Mouse (Mus musculus): ENCODE measurements around the gene Utp20.

Utp20 gene

DNA sequence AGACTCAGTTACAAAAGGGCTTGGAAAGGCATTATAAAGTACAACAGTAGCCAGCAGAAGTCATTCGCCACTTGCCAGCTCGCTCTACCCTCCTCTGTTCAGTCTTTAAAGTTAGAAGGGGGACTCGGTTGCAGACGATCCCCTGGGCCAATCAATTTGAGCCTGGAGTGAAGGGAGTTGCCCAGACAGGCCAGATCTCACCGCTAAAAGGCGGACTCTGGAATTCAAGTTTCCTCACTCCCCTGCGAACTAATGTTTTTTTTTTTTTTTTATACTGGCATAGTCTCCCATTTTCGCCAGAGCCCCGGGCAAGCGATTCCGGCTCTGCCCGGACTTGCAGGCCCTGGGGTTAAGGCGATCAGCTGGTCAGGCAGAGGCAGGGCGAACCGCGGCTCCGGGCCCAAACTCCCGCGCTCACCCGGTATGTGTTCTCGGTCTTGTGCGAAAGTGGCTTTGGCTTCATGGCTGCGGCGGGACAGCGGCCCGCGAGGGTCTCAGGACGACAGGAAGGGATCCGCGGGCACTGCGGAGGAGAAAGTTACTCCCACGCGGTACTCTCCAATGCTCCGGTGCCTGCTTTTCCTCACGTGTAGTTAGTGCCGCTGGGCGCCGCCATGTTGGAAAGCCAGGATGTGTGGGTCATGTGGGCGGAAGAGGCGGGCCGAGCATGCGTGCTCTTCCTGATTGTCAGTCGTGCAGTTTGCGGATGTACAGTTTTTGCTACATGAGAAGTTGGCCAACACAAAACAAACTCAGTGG is at the start of gene Utp20:
Gene Utp20 (minus strand): TSS at position 617 of the 759 bp plus-strand sequence.
- in situ Hi-C loops (cut with MboI, MseI) = loop anchor here (10.0 kb wide), 1 partner anchor 452 kb away; the partner anchor contains the start of genes Dram1 and Gnptab

GRCm38 (mm10) chr10:88874870-88875269 is 48.3 kb upstream of the Utp20 start:
- in situ Hi-C loops (cut with MboI, MseI) = no loop called here

- in situ Hi-C loops (cut with MboI, MseI) = no loop called here
Observed at GRCm38 (mm10) chr10:88866017-88866416, 39.4 kb upstream of the Utp20 start.

DNA sequence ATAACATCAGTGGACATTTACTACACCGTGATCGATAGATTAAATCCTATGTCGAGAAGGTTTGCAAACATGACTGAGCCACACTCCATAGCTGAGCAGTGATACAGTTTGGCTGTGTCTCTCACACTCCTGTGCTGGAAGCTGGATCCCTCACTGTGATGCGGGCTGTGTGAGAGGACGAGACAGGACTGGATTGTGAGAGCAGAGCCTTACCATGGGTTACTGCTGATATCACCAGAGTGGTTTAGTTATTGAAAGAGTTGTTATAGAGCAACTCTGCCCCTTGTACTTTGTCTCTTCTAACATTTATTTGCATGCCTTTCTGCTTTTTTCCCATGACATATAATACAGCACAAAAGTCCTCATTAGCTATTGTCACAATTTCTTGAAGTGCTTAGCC is 35.7 kb upstream of the Utp20 start:
- in situ Hi-C loops (cut with MboI, MseI) = no loop called here

- in situ Hi-C loops (cut with MboI, MseI) = no loop called here
Observed at GRCm38 (mm10) chr10:88861416-88861815, 34.8 kb upstream of the Utp20 start.

- in situ Hi-C loops (cut with MboI, MseI) = no loop called here
Observed at GRCm38 (mm10) chr10:88860911-88861310, 34.3 kb upstream of the Utp20 start.

DNA sequence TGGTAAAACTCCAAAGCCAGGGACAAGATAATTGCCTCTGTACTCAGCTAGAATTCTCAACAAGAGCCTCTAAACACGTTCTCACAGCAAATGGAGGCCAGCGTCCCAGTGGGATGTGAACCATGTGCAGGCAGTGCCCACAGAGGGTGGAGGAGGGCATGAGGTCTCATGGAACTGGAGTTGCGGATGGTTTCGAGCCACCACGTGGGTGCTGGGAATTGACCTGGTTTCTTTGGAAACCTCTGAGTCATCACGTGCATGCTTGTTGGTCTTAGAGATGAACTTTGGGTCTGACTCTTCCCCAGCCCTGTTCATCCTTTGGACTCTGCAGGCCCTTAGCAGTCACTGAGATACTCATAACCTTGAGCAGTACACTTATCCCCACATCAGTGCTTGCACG is 26.7 kb upstream of the Utp20 start:
- in situ Hi-C loops (cut with MboI, MseI) = no loop called here

GRCm38 (mm10) chr10:88849976-88850375 is 23.4 kb upstream of the Utp20 start:
- in situ Hi-C loops (cut with MboI, MseI) = no loop called here

- in situ Hi-C loops (cut with MboI, MseI) = no loop called here
Observed at GRCm38 (mm10) chr10:88848876-88849476, 22.4 kb upstream of the Utp20 start.

- in situ Hi-C loops (cut with MboI, MseI) = no loop called here
Observed at GRCm38 (mm10) chr10:88834227-88834626, 7.6 kb upstream of the Utp20 start.

GRCm38 (mm10) chr10:88828361-88828760 is 1.8 kb upstream of the Utp20 start:
- in situ Hi-C loops (cut with MboI, MseI) = loop anchor here (10.0 kb wide), 1 partner anchor 454 kb away; the partner anchor contains the start of genes Dram1 and Gnptab

DNA sequence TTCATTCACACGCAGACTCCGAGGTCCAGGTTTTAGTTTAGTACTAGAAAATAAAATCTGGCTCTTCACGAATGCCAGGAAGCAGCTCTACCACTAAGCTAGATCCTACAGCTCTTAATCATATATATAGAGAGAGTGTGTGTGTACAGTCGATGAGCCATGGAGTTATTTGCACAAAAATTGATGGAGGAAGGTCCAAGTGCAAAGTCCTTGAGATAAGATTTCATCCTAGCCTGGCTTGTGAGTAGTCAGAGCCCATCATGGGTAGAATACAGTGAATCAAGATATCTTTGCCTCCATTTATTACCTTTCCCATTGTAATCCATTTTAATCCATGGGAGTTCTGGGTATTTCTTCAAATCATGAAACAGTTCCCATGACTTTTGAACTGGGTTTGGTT is 992 bp upstream of the Utp20 start:
- in situ Hi-C loops (cut with MboI, MseI) = loop anchor here (10.0 kb wide), 1 partner anchor 453 kb away; the partner anchor contains the start of genes Dram1 and Gnptab

DNA sequence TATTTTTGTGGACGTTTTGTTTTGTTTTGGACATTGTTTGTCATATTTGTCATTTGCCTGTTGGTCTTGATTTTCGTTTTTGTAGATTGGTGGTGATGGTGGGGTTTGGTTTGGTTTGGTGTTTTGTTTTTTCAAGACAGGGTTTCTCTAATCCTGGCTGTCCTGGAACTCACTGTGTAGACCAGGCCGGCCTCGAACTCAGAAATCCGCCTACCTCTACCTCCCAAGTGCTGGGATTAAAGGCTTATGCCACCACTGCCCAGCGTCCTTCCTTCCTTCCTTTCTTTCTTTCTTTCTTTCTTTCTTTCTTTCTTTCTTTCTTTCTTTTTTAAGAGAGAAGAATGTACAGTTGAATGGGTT is 323 bp upstream of the Utp20 start:
- in situ Hi-C loops (cut with MboI, MseI) = loop anchor here (10.0 kb wide), 1 partner anchor 452 kb away; the partner anchor contains the start of genes Dram1 and Gnptab

DNA sequence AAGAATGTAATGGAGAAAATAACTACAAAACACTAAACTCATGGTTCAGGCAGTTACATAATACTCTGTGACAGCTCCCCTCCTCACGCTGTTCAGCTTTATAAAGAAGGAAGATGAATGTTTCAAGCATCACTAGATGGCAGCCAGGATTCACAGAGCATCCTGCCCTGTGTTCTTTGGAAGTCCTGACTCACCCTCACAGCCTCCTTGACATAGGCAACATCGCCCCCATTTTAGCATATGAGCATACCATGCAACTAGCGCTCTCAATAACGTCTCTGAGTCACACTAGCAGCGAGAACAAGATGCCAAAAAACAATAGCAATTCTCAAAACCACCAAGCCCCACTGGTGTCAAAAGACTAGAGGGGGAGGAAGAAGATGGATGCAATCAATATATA is 9.3 kb downstream of the Utp20 start:
- in situ Hi-C loops (cut with MboI, MseI) = no loop called here

GRCm38 (mm10) chr10:88815256-88815655 is 11.3 kb downstream of the Utp20 start:
- in situ Hi-C loops (cut with MboI, MseI) = no loop called here

DNA sequence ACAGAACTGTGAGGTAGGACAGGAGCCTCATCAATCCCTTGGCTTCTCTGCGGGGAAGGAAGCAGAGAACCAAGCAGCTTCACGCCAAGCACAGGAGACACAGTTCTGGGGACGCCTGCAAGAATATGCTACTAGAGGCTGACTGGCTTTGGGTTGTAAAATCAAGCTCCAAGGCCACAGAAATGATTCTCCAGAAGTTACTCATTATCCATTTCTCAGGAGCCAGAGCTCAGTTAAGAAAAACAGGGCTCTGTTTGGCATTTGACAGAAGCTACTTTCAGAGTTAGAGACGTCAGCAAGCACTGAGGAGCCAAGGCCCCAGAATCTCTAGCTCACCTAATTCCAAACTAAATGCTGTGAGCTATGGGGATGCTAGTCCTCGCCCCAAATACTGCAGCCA is 14.9 kb downstream of the Utp20 start:
- in situ Hi-C loops (cut with MboI, MseI) = no loop called here

- in situ Hi-C loops (cut with MboI, MseI) = loop anchor here (5.0 kb wide), 1 partner anchor 35 kb away; no protein-coding TSS in a partner anchor
Observed at GRCm38 (mm10) chr10:88802236-88802635, 24.4 kb downstream of the Utp20 start.

- in situ Hi-C loops (cut with MboI, MseI) = no loop called here
Observed at GRCm38 (mm10) chr10:88799381-88799780, 27.2 kb downstream of the Utp20 start.

GRCm38 (mm10) chr10:88797452-88797851 is 29.2 kb downstream of the Utp20 start:
- in situ Hi-C loops (cut with MboI, MseI) = no loop called here

DNA sequence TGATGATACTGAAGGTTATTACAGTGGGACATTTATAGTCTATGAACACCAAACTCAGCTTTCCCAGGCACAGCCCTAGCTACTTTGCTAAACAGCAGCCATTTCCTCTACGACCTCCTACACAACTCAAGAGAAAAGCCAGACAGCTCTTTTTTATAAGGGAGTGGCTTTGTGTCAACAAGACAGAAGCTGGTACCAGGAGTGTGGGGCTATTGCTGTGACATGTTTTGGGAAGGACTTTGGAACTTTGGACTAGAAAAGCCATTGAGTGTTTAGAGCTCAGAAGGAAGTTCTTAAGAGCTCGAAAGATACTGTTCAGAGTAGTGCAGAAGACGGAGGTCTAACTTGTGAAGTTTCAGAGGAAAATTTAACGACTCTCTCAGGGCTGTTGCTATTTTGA is 29.7 kb downstream of the Utp20 start:
- in situ Hi-C loops (cut with MboI, MseI) = no loop called here

GRCm38 (mm10) chr10:88795226-88795625 is 31.4 kb downstream of the Utp20 start:
- in situ Hi-C loops (cut with MboI, MseI) = no loop called here

GRCm38 (mm10) chr10:88794606-88795005 is 32.0 kb downstream of the Utp20 start:
- in situ Hi-C loops (cut with MboI, MseI) = no loop called here

DNA sequence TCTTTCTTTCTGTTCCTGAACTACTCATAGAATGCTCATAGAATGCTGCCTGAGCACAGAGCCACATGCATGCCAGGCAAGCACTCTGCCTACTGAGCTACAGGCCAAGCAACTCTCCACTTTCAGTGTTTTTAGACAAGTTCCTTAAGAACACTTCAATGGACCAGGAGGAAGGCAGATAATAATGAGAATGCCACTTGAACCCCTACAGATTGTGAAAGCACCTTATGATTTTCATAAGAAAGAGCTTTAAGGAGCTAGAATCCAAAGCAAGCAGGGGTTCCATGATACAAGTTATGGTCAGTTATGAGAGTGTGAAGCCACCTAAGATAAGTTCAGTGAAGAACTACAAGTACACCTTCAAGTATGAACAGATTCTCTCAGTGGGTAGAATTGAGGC is 32.9 kb downstream of the Utp20 start:
- in situ Hi-C loops (cut with MboI, MseI) = no loop called here
